Mouse (Mus musculus): ENCODE measurements around the gene Gm49450.

DNA sequence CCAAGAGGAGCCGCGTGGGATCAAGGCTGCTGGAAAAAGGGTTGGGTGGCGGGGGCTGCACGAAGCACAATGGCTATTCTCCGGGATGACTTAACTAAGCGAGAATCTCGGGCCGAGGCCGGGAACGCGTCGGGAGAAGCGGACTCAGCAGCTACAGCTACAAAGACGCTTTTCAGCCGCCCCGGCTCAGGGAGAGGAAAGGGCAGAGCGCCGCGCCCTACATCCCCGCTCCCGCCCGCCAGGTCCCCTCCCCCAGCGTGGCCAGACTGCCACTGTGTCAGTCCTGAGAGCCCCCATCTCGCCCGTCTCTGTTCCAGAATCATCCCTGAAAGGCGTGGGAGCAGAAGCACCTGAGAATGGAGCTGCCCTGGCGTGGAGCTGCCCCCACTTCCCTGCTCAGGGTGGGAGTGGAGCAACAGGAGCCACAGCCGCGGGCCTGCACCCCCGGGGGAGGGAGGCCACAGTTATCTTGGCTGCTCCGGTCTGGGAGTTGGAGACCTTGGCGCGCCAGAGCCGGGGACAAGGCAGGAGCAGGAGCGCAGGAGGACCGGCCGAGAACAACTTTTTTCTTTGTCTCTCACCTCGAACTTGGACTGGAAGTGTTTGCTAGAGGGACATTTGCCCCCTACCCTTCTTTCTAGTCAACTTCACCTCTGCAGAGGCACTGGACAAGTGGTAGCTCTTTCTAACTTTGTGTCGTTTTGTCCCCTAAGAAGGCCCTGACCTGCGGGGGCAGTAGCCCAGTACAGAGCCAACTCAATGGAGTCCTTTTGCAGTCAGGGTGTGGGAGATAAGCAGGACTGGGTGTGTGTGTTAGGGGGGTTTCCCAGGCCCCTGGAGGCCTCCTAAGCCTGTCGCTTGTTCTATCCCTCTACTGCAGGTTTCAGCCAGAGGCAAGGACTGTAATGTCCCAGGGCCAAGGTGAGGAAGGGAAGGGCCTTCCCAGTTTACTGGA is 57.4 kb downstream of the Gm49450 start:
- no peak for TF ChIP-seq CTCF (IDR thresholded peaks at IDR 0.05; ENCODE audit: borderline replicate concordance, insufficient read depth, low read length)
- TF ChIP-seq POLR2A (IDR thresholded peaks at IDR 0.05; ENCODE audit: low read depth, low read length): no peak
